Mouse (Mus musculus) MEL (cell line): ENCODE data around the gene Gpr82. TPM values are rescaled to one million over a fixed set of nuclear protein-coding genes. Genes with fewer than 3 reads are reported as not detected.

Experiments used
- DNase-seq: peaks from one replicate; pipeline ENCODE4 v3.0.0; 2011; ENCODE audit warnings: low read depth, low spot score
- H3K27ac ChIP-seq: 2 replicates; pipeline ENCODE4 v1.5.1; 2012; ENCODE audit warnings: low read depth, mild to moderate bottlenecking, control low read depth, low read length, moderate library complexity; ENCODE audit not compliant: control insufficient read depth
- H3K27me3 ChIP-seq, 2 experiments: fragments of 150-350 bp in 1 of 2; sonication (generic) in 1 of 2; 2 replicates each; pipeline ENCODE4 v1.6.1; 2012; ENCODE audit warnings: low read length in 2 of 2, mild to moderate bottlenecking in 2 of 2, improper control_type of control experiment in 1 of 2, moderate library complexity in 1 of 2; ENCODE audit not compliant: insufficient read depth in 2 of 2, control insufficient read depth in 1 of 2
- H3K36me3 ChIP-seq, 2 experiments: 2 replicates each; pipeline ENCODE4 v1.6.1; 2012 to 2014; ENCODE audit warnings: low read length in 2 of 2, improper control_type of control experiment in 1 of 2, inconsistent platforms in 1 of 2, mild to moderate bottlenecking in 1 of 2; ENCODE audit not compliant: insufficient read depth in 2 of 2, control insufficient read depth in 1 of 2
- H3K4me1 ChIP-seq, 2 experiments: fragments of 150-350 bp in 1 of 2; sonication (generic) in 1 of 2; 2 replicates each; pipeline ENCODE4 v1.6.1; 2012; ENCODE audit warnings: low read length in 2 of 2, improper control_type of control experiment in 1 of 2, mild to moderate bottlenecking in 1 of 2; ENCODE audit not compliant: insufficient read depth in 2 of 2, control insufficient read depth in 1 of 2
- H3K4me3 ChIP-seq, 2 experiments: fragments of 150-350 bp in 1 of 2; sonication (generic) in 1 of 2; 2 replicates each; pipeline ENCODE4 v1.5.1; 2012; ENCODE audit warnings: low read depth in 2 of 2, low read length in 2 of 2, mild to moderate bottlenecking in 2 of 2, moderate library complexity in 2 of 2, control low read depth in 1 of 2, improper control_type of control experiment in 1 of 2; ENCODE audit not compliant: control insufficient read depth in 1 of 2, insufficient read depth in 1 of 2
- H3K79me2 ChIP-seq: 2 replicates; pipeline ENCODE4 v1.6.1; 2012; ENCODE audit warnings: mild to moderate bottlenecking, low read length, moderate library complexity; ENCODE audit not compliant: control insufficient read depth, poor library complexity, insufficient read depth
- H3K9ac ChIP-seq: 2 replicates; pipeline ENCODE4 v1.6.1; 2012; ENCODE audit warnings: low read depth, mild to moderate bottlenecking, control low read depth, low read length, moderate library complexity; ENCODE audit not compliant: control insufficient read depth, poor library complexity, severe bottlenecking
- H3K9me3 ChIP-seq: fragments of 150-350 bp; sonication (generic); replicated peaks from 2 replicates; pipeline ENCODE4 v1.6.1; 2012; ENCODE audit warnings: mild to moderate bottlenecking, low read length, improper control_type of control experiment, moderate library complexity; ENCODE audit not compliant: insufficient read depth
- CHD1 ChIP-seq: IDR thresholded peaks from 2 replicates; pipeline ENCODE4 v1.6.1; 2012; ENCODE audit warnings: low read depth, mild to moderate bottlenecking, inconsistent platforms, low read length, improper control_type of control experiment
- CHD2 ChIP-seq: IDR thresholded peaks from 2 replicates; pipeline ENCODE4 v1.6.1; 2011; ENCODE audit warnings: low read length, improper control_type of control experiment
- CTCF ChIP-seq, 3 experiments: IDR thresholded peaks in 2 of 3; conservative IDR thresholded peaks in 1 of 3; 2 replicates each; pipeline ENCODE4 v1.5.1; 2011 to 2012; ENCODE audit warnings: low read length in 3 of 3, low read depth in 2 of 3, mild to moderate bottlenecking in 2 of 3, improper control_type of control experiment in 1 of 3, inconsistent platforms in 1 of 3, mixed read lengths in 1 of 3, moderate library complexity in 1 of 3; ENCODE audit not compliant: control insufficient read depth in 1 of 3, insufficient read depth in 1 of 3, poor library complexity in 1 of 3, severe bottlenecking in 1 of 3
- E2F4 ChIP-seq: IDR thresholded peaks from 2 replicates; pipeline ENCODE4 v1.6.1; 2011; ENCODE audit warnings: low read depth, low read length, improper control_type of control experiment, borderline replicate concordance
- ELF1 ChIP-seq: IDR thresholded peaks from 2 replicates; pipeline ENCODE4 v1.6.1; 2014; ENCODE audit warnings: low read depth, mild to moderate bottlenecking, inconsistent platforms, low read length, improper control_type of control experiment, moderate library complexity
- EP300 ChIP-seq, 2 experiments: IDR thresholded peaks; 2 replicates each; pipeline ENCODE4 v1.6.1; 2011; ENCODE audit warnings: improper control_type of control experiment in 2 of 2, low read length in 2 of 2, low read depth in 1 of 2, mild to moderate bottlenecking in 1 of 2
- ETS1 ChIP-seq: IDR thresholded peaks from 2 replicates; pipeline ENCODE4 v1.6.1; 2012; ENCODE audit warnings: low read depth, mild to moderate bottlenecking, inconsistent platforms, low read length, improper control_type of control experiment, moderate library complexity
- GABPA ChIP-seq: IDR thresholded peaks from 2 replicates; pipeline ENCODE4 v1.6.1; 2012; ENCODE audit warnings: low read depth, mild to moderate bottlenecking, inconsistent platforms, low read length, improper control_type of control experiment, moderate library complexity
- GATA1 ChIP-seq: IDR thresholded peaks from 2 replicates; pipeline ENCODE4 v1.6.1; 2011; ENCODE audit warnings: low read depth, low read length, improper control_type of control experiment
- HCFC1 ChIP-seq: IDR thresholded peaks from 2 replicates; pipeline ENCODE4 v1.6.1; 2012; ENCODE audit warnings: low read depth, mild to moderate bottlenecking, inconsistent platforms, low read length, improper control_type of control experiment, moderate library complexity
- MAFK ChIP-seq: IDR thresholded peaks from 2 replicates; pipeline ENCODE4 v1.6.1; 2011; ENCODE audit warnings: low read depth, mild to moderate bottlenecking, low read length, improper control_type of control experiment, borderline replicate concordance
- MAX ChIP-seq: IDR thresholded peaks from 2 replicates; pipeline ENCODE4 v1.6.1; 2011; ENCODE audit warnings: low read length, improper control_type of control experiment
- MAZ ChIP-seq: IDR thresholded peaks from 2 replicates; pipeline ENCODE4 v1.6.1; 2012; ENCODE audit warnings: low read depth, mild to moderate bottlenecking, inconsistent platforms, low read length, improper control_type of control experiment
- MXI1 ChIP-seq: IDR thresholded peaks from 2 replicates; pipeline ENCODE4 v1.6.1; 2011; ENCODE audit warnings: mild to moderate bottlenecking, low read depth, low read length, improper control_type of control experiment
- MYB ChIP-seq: IDR thresholded peaks from 2 replicates; pipeline ENCODE4 v1.6.1; 2011; ENCODE audit warnings: mild to moderate bottlenecking, low read depth, low read length, improper control_type of control experiment
- MYC ChIP-seq: IDR thresholded peaks from 2 replicates; pipeline ENCODE4 v1.6.1; 2011; ENCODE audit warnings: low read depth, mild to moderate bottlenecking, low read length, improper control_type of control experiment, moderate library complexity
- NRF1 ChIP-seq: IDR thresholded peaks from 2 replicates; pipeline ENCODE4 v1.6.1; 2014; ENCODE audit warnings: low read depth, mild to moderate bottlenecking, inconsistent platforms, low read length, improper control_type of control experiment, moderate library complexity; ENCODE audit not compliant: poor library complexity, insufficient read depth, severe bottlenecking
- POLR2A ChIP-seq, 2 experiments: IDR thresholded peaks; 2 replicates each; pipeline ENCODE4 v1.6.1; 2011 to 2012; ENCODE audit warnings: low read length in 2 of 2, mild to moderate bottlenecking in 2 of 2, control low read depth in 1 of 2, improper control_type of control experiment in 1 of 2, low read depth in 1 of 2, moderate library complexity in 1 of 2; ENCODE audit not compliant: control insufficient read depth in 1 of 2, insufficient read depth in 1 of 2, poor library complexity in 1 of 2
- POLR2AphosphoS2 ChIP-seq: IDR thresholded peaks from 2 replicates; pipeline ENCODE4 v1.6.1; 2011; ENCODE audit warnings: low read length, improper control_type of control experiment
- POLR2AphosphoS5 ChIP-seq: IDR thresholded peaks from 2 replicates; pipeline ENCODE4 v1.6.1; 2012; ENCODE audit warnings: low read depth, borderline replicate concordance, mild to moderate bottlenecking, inconsistent platforms, low read length, moderate library complexity, mixed read lengths
- SIN3A ChIP-seq: IDR thresholded peaks from 2 replicates; pipeline ENCODE4 v1.6.1; 2012; ENCODE audit warnings: low read length, improper control_type of control experiment, inconsistent platforms
- TAL1 ChIP-seq: IDR thresholded peaks from 2 replicates; pipeline ENCODE4 v1.6.1; 2012; ENCODE audit warnings: mild to moderate bottlenecking, inconsistent platforms, low read length, moderate library complexity, mixed read lengths
- TBP ChIP-seq: IDR thresholded peaks from 2 replicates; pipeline ENCODE4 v1.8.0; 2011; ENCODE audit warnings: low read depth, low read length, improper control_type of control experiment
- TCF12 ChIP-seq: IDR thresholded peaks from 2 replicates; pipeline ENCODE4 v1.6.1; 2014; ENCODE audit warnings: low read depth, mild to moderate bottlenecking, inconsistent platforms, low read length, improper control_type of control experiment, moderate library complexity
- UBTF ChIP-seq: IDR thresholded peaks from 2 replicates; pipeline ENCODE4 v1.6.1; 2012; ENCODE audit warnings: low read depth, mild to moderate bottlenecking, inconsistent platforms, low read length, improper control_type of control experiment, moderate library complexity, borderline replicate concordance; ENCODE audit not compliant: insufficient read depth
- USF1 ChIP-seq: IDR thresholded peaks from 2 replicates; pipeline ENCODE4 v1.6.1; 2014; ENCODE audit warnings: low read depth, mild to moderate bottlenecking, inconsistent platforms, low read length, improper control_type of control experiment, moderate library complexity
- USF2 ChIP-seq, 2 experiments: IDR thresholded peaks; 2 replicates each; pipeline ENCODE4 v1.6.1; 2011 to 2012; ENCODE audit warnings: improper control_type of control experiment in 2 of 2, low read length in 2 of 2, borderline replicate concordance in 1 of 2, inconsistent platforms in 1 of 2, low read depth in 1 of 2, mild to moderate bottlenecking in 1 of 2; ENCODE audit not compliant: insufficient read depth in 1 of 2
- ZC3H11A ChIP-seq: IDR thresholded peaks from 2 replicates; pipeline ENCODE4 v1.6.1; 2012; ENCODE audit warnings: low read depth, mild to moderate bottlenecking, inconsistent platforms, low read length, improper control_type of control experiment
- ZMIZ1 ChIP-seq: IDR thresholded peaks from 2 replicates; pipeline ENCODE4 v1.6.1; 2012; ENCODE audit warnings: low read depth, mild to moderate bottlenecking, inconsistent platforms, low read length, improper control_type of control experiment, moderate library complexity
- ZNF384 ChIP-seq: IDR thresholded peaks from 2 replicates; pipeline ENCODE4 v1.6.1; 2012; ENCODE audit warnings: low read depth, mild to moderate bottlenecking, inconsistent platforms, low read length, improper control_type of control experiment
- polyA plus RNA-seq, 2 experiments: library from polyadenylated mRNA; stranded (reverse) in 1 of 2; unstranded in 1 of 2; fragments of >175 nt in 1 of 2; fragments of >200 nt in 1 of 2; gene quantifications; 2 replicates each; pipeline versions ENCODE4 v1.2.1 to v1.2.4; 2012; ENCODE audit warnings: low replicate concordance in 2 of 2, low read depth in 1 of 2; ENCODE audit not compliant: insufficient read length in 2 of 2, insufficient read depth in 1 of 2, missing spikeins in 1 of 2
- total RNA-seq: library from RNA; depleted of rRNA; stranded (reverse); fragments of 300-350 nt; gene quantifications from 2 replicates; pipeline ENCODE4 v1.2.3, GENCODE M21; 2012; rRNA removed

The Gpr82 gene
- total RNA-seq (0.12 and 0.13 TPM in 2 replicates), polyA plus RNA-seq (under 1 TPM in 1 of 2 experiments, not detected in 1; 0.06 TPM)

DNA sequence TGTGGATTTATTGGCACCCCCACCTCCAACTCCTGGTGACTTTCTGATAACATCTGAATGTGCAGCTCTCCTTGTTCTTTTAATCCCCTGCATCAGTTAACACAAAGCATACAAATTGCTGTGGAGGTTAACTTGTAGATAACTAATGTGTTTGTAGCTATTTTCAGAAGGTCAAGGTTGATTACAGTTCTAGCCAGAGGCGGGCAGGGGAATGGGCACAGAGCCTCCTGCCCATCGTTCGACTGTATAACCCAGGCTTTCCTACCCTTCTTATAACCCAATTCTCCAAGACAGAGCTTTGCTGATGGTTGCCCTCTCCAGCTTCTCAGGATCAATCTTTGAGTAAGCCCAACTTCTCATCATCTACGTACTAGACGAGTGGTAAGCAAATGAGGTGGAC is at the start of gene Gpr82:
TSS of gene Gpr82 (plus strand) at position 301 of the 400 bp plus-strand sequence.
- no peaks in the 10 kb centered on the region for H3K27me3 ChIP-seq
- peaks cover 0 to 18% of the 10 kb centered on the region in 2 experiments; a peak in 2 of 4 replicates for H3K36me3 ChIP-seq
- no peak within 1 kb of the TSS for H3K4me3 ChIP-seq
- no peak within 1 kb of the TSS for H3K27ac ChIP-seq
- H3K9ac ChIP-seq, result no peak within 1 kb of the TSS
- TF ChIP-seq MXI1, result no peak
- TF ChIP-seq CTCF (IDR thresholded peaks at IDR 0.05 in 2 of 3, conservative IDR thresholded peaks at IDR 0.05 in 1 of 3; ENCODE audit: control insufficient read depth in 1 of 3, insufficient read depth in 1 of 3, low read depth in 2 of 3, low read length in 3 of 3, poor library complexity in 1 of 3, severe bottlenecking in 1 of 3), result no peak
- no peak for TF ChIP-seq USF2 (IDR thresholded peaks at IDR 0.05; ENCODE audit: borderline replicate concordance in 1 of 2, insufficient read depth in 1 of 2, low read depth in 1 of 2, low read length in 2 of 2)
- TF ChIP-seq MAX, result no peak
- TF ChIP-seq MYC, result no peak
- TF ChIP-seq, all 39 proteins: peak for 0
- no peaks in the 10 kb centered on the region for H3K79me2 ChIP-seq
- no peaks in the 10 kb centered on the region for H3K9me3 ChIP-seq
- DNase-seq, result no peak
- H3K4me1 ChIP-seq, result peaks cover 2 to 9% of the 10 kb centered on the region in 2 experiments

DNA sequence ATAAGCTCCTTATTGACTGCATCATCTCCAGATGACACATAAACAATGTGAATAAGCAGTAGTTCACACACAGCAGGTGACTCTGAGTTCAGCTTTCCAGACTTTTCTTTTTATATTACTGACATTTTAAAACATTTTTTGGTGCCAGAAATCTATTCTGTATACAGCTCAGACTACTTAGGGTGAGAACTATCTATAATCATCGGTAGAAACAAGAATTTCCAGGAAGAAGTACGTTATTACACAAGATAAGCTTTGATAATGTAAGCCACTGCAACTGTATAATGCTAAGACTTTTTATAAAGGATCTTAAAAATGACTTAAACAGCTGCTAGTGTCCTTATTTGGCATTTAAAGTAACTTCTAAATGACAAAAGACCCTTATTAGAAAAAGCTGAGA is 49.0 kb upstream of the Gpr82 start:
- Histone ChIP-seq H3K36me3 (peaks cover 0 to 23% of the 10 kb centered on the region in 2 experiments; a peak in 2 of 4 replicates), H3K27ac (peak overlapping the region; percentile 62), H3K27me3 (no peaks in the 10 kb centered on the region), H3K4me1 (peaks cover 10 to 25% of the 10 kb centered on the region in 2 experiments), H3K9me3 (no peaks in the 10 kb centered on the region), H3K79me2 (0 out of 2 replicates have a peak, but pooled peaks cover 2% of the 10 kb centered on the region), H3K9ac (peak overlapping the region; percentile 5; the same call in 1 of the 2 replicates), H3K4me3 (peak overlapping the region in 1 of 2 experiments; percentile 3; a peak in 2 of 4 replicates)
- peak; percentile 40 for DNase-seq
- no peak for TF ChIP-seq CHD2
- no peak for TF ChIP-seq UBTF
- no peak for TF ChIP-seq MXI1
- TF ChIP-seq POLR2A (IDR thresholded peaks at IDR 0.05; ENCODE audit: control insufficient read depth in 1 of 2, insufficient read depth in 1 of 2, low read depth in 1 of 2, low read length in 2 of 2, poor library complexity in 1 of 2), result no peak
- TF ChIP-seq EP300 (IDR thresholded peaks at IDR 0.05; ENCODE audit: low read depth in 1 of 2, low read length in 2 of 2), result peak; percentile 57 to 90
- TF ChIP-seq MAZ, result no peak
- TF ChIP-seq ETS1, result peak; percentile 71
- TF ChIP-seq USF2 (IDR thresholded peaks at IDR 0.05; ENCODE audit: borderline replicate concordance in 1 of 2, insufficient read depth in 1 of 2, low read depth in 1 of 2, low read length in 2 of 2), result no peak
- no peak for TF ChIP-seq NRF1
- TF ChIP-seq CTCF (IDR thresholded peaks at IDR 0.05 in 2 of 3, conservative IDR thresholded peaks at IDR 0.05 in 1 of 3; ENCODE audit: control insufficient read depth in 1 of 3, insufficient read depth in 1 of 3, low read depth in 2 of 3, low read length in 3 of 3, poor library complexity in 1 of 3, severe bottlenecking in 1 of 3), result no peak
- no peak for TF ChIP-seq HCFC1
- TF ChIP-seq POLR2AphosphoS2, result no peak
- no peak for TF ChIP-seq E2F4
- no peak for TF ChIP-seq ELF1
- TF ChIP-seq POLR2AphosphoS5, result no peak
- TF ChIP-seq TCF12, result peak; percentile 51; the same call in 1 of the 2 replicates
- 0 out of 2 replicates have a peak, but pooled peaks have one; percentile 35 for TF ChIP-seq MYB
- TF ChIP-seq MAFK, result no peak
- no peak for TF ChIP-seq ZMIZ1
- no peak for TF ChIP-seq USF1
- no peak for TF ChIP-seq CHD1
- TF ChIP-seq TAL1, result no peak
- TF ChIP-seq TBP, result no peak
- TF ChIP-seq ZNF384, result no peak
- no peak for TF ChIP-seq GABPA
- peak; percentile 42; the same call in 1 of the 2 replicates for TF ChIP-seq GATA1
- no peak for TF ChIP-seq ZC3H11A
- TF ChIP-seq SIN3A, result no peak
